Mouse (Mus musculus) heart, adult 8-10 months (tissue): Measurements from ENCODE around the gene Lmf2. TPM values are rescaled to one million over a fixed set of nuclear protein-coding genes. Genes with fewer than 3 reads are reported as not detected.

Source experiments
- DNase-seq: peaks from one replicate; pipeline ENCODE4 v3.0.0; 2022; ENCODE audit warnings: low spot score
- microRNA-seq: library from miRNA; unstranded; fragments of <30 nt; microRNA quantifications from one replicate; pipeline ENCODE4 v1.2.0, GENCODE M21; 2022
- total RNA-seq, 4 experiments: library from RNA; stranded (reverse); gene quantifications; 2 replicates each; pipeline ENCODE4 v1.2.4; 2022

Gene Lmf2
- total RNA-seq, 4 experiments from 2014 or later, result 23.6 to 29.1 (median 26.7) TPM

GRCm38 (mm10) chr15:89316146-89316545 is 39.3 kb downstream of the Lmf2 start:
- DNase-seq, result no peak

GRCm38 (mm10) chr15:89315190-89315731 is 40.2 kb downstream of the Lmf2 start, which contains the start of gene Sbf1:
Sbf1 (minus strand) TSS chr15:89315311.
- peak; percentile 98 for DNase-seq

GRCm38 (mm10) chr15:89314511-89315189 is 40.8 kb downstream of the Lmf2 start:
- no peak for DNase-seq

- DNase-seq, result no peak
These were observed 41.4 kb downstream of the Lmf2 start for GRCm38 (mm10) chr15:89314107-89314506.

GRCm38 (mm10) chr15:89313359-89313758 is 42.1 kb downstream of the Lmf2 start:
- no peak for DNase-seq

- DNase-seq, result no peak
These were observed 45.4 kb downstream of the Lmf2 start for GRCm38 (mm10) chr15:89309962-89310498.

GRCm38 (mm10) chr15:89308406-89309139 is 46.9 kb downstream of the Lmf2 start:
- DNase-seq, result no peak

GRCm38 (mm10) chr15:89307461-89307860 is 48.0 kb downstream of the Lmf2 start:
- no peak for DNase-seq

GRCm38 (mm10) chr15:89305966-89306365 is 49.5 kb downstream of the Lmf2 start:
- DNase-seq, result no peak

Small RNA genes lying within 50 kb of the gene (microRNA-seq; reads per million reads assigned to microRNA genes)
- 1.7 reads per million for gene Mir6959

Other genes with a start within 250 kb of the Lmf2 start
- gene Tubgcp6, start 232.5 kb downstream of the Lmf2 start, total RNA-seq, result 10 to 100 TPM in 1 of 4 experiments, 1 to 10 TPM in 3; 8.2 to 11.6 (median 9.0) TPM
- 1 to 10 TPM; 5.8 to 9.5 (median 6.9) TPM for gene Hdac10, start 227.0 kb downstream of the Lmf2 start, total RNA-seq
- gene Mapk12, start 215.0 kb downstream of the Lmf2 start, total RNA-seq, result 10 to 100 TPM; 21.1 to 31.4 (median 28.0) TPM
- gene Mapk11, start 206.0 kb downstream of the Lmf2 start, total RNA-seq, result 1 to 10 TPM; 1.1 to 2.8 (median 2.7) TPM
- gene Plxnb2, start 174.9 kb downstream of the Lmf2 start, total RNA-seq, result 100 to 1,000 TPM in 2 of 4 experiments, 10 to 100 TPM in 2; 92.5 to 104 (median 99.6) TPM
- 10 to 100 TPM in 2 of 4 experiments, 1 to 10 TPM in 2; 8.8 to 12.9 (median 11.0) TPM for gene Dennd6b, start 159.2 kb downstream of the Lmf2 start, total RNA-seq
- gene Ppp6r2, start 144.1 kb downstream of the Lmf2 start, total RNA-seq, result 10 to 100 TPM; 82.1 to 87.5 (median 84.7) TPM
- gene Sbf1, start 40.3 kb downstream of the Lmf2 start, total RNA-seq, result 10 to 100 TPM; 56.5 to 74.5 (median 69.5) TPM
- not detected for gene Adm2, start 32.9 kb downstream of the Lmf2 start, total RNA-seq
- not detected for gene Miox, start 21.3 kb downstream of the Lmf2 start, total RNA-seq
- gene Ncaph2, start 60 bp upstream of the Lmf2 start, total RNA-seq, result 10 to 100 TPM; 52.8 to 67.4 (median 57.4) TPM
- 10 to 100 TPM; 21.9 to 32.0 (median 24.4) TPM for gene Sco2, start 18.2 kb upstream of the Lmf2 start, total RNA-seq
- gene Tymp, start 21.4 kb upstream of the Lmf2 start, total RNA-seq, result under 1 TPM; 0.22 to 0.72 (median 0.31) TPM
- 1 to 10 TPM in 3 of 4 experiments, under 1 TPM in 1; 0.41 to 2.3 (median 2.2) TPM for gene Odf3b, start 23.6 kb upstream of the Lmf2 start, total RNA-seq
- gene Klhdc7b, start 29.3 kb upstream of the Lmf2 start, total RNA-seq, result not detected
- not detected for gene Syce3, start 54.8 kb upstream of the Lmf2 start, total RNA-seq
- 100 to 1,000 TPM; 631 to 738 (median 682) TPM for gene Cpt1b, start 70.2 kb upstream of the Lmf2 start, total RNA-seq
- 1 to 10 TPM; 1.4 to 4.1 (median 2.0) TPM for gene C730034F03Rik, start 73.9 kb upstream of the Lmf2 start, total RNA-seq
- gene Gm44502, start 74.0 kb upstream of the Lmf2 start, total RNA-seq, result 10 to 100 TPM in 2 of 4 experiments, 1 to 10 TPM in 2; 6.9 to 14.3 (median 10.7) TPM
- gene Chkb, start 74.2 kb upstream of the Lmf2 start, total RNA-seq, result 10 to 100 TPM; 46.7 to 59.6 (median 54.0) TPM
- gene Mapk8ip2, start 98.3 kb upstream of the Lmf2 start, total RNA-seq, result under 1 TPM in 3 of 4 experiments, not detected in 1; 0.09 to 0.25 (median 0.09) TPM
- gene Arsa, start 121.8 kb upstream of the Lmf2 start, total RNA-seq, result 10 to 100 TPM; 10.9 to 12.7 (median 11.8) TPM
- gene Shank3, start 144.0 kb upstream of the Lmf2 start, total RNA-seq, result 10 to 100 TPM; 36.3 to 53.5 (median 43.5) TPM
- under 1 TPM in 3 of 4 experiments, not detected in 1; 0.19 to 0.41 (median 0.28) TPM for gene Acr, start 212.7 kb upstream of the Lmf2 start, total RNA-seq
- gene Rabl2, start 236.3 kb upstream of the Lmf2 start, total RNA-seq, result 1 to 10 TPM; 4.4 to 6.6 (median 5.4) TPM